Mouse (Mus musculus) forebrain, embryonic 13.5 days (tissue): ENCODE results near the gene Zfp954. TPM values are rescaled to one million over a fixed set of nuclear protein-coding genes. Genes with fewer than 3 reads are reported as not detected.
"Not testable (repeated sequence)": the region's sequence is repeated elsewhere in the genome, so short reads cannot be mapped to it uniquely, and the experiment has no call there.

Experiments
- ATAC-seq: fragments of 200-750 bp; cut with Nextera tagmentation; 2 replicates; pipeline ENCODE4 v1.8.0; 2017
- H3K27ac ChIP-seq: fragments of 300-500 bp; sonication (generic); 2 replicates; pipeline ENCODE4 v1.5.1; 2015; ENCODE audit warnings: inconsistent platforms, mild to moderate bottlenecking, moderate library complexity
- H3K27me3 ChIP-seq: fragments of 300-500 bp; sonication (generic); 2 replicates; pipeline ENCODE4 v1.6.1; 2015; ENCODE audit warnings: mild to moderate bottlenecking, inconsistent platforms
- H3K36me3 ChIP-seq: fragments of 300-500 bp; sonication (generic); 2 replicates; pipeline ENCODE4 v1.6.1; 2015; ENCODE audit warnings: mild to moderate bottlenecking, inconsistent platforms; ENCODE audit not compliant: poor library complexity, severe bottlenecking
- H3K4me1 ChIP-seq: fragments of 300-500 bp; sonication (generic); 2 replicates; pipeline ENCODE4 v1.6.1; 2015; ENCODE audit warnings: inconsistent platforms
- H3K4me2 ChIP-seq: fragments of 300-500 bp; sonication (generic); 2 replicates; pipeline ENCODE4 v1.6.1; 2015; ENCODE audit warnings: inconsistent platforms, mild to moderate bottlenecking, moderate library complexity
- H3K4me3 ChIP-seq: fragments of 300-500 bp; sonication (generic); 2 replicates; pipeline ENCODE4 v1.5.1; 2015; ENCODE audit warnings: mild to moderate bottlenecking, inconsistent platforms
- H3K9ac ChIP-seq: fragments of 300-500 bp; sonication (generic); 2 replicates; pipeline ENCODE4 v1.6.1; 2015; ENCODE audit warnings: mild to moderate bottlenecking, inconsistent platforms
- H3K9me3 ChIP-seq: fragments of 300-500 bp; sonication (generic); replicated peaks from 2 replicates; pipeline ENCODE4 v1.6.1; 2016; ENCODE audit warnings: inconsistent platforms
- WGBS: fragments of 180-500 bp; shearing (Covaris S2); methylation state at CpG from one replicate; pipeline ENCODE4 v1.1.7; 2015; 5-methylcytosine and 5-hydroxymethylcytosine counted together
- polyA plus RNA-seq: library from polyadenylated mRNA; unstranded; fragments of >200 nt; fragmentation: Nextera tagmentation; extraction: Ambion mirVana; gene quantifications from 2 replicates; pipeline ENCODE4 v1.2.1, GENCODE M21; 2015

The Zfp954 gene
- 21.0 and 22.6 TPM in 2 replicates for polyA plus RNA-seq

DNA sequence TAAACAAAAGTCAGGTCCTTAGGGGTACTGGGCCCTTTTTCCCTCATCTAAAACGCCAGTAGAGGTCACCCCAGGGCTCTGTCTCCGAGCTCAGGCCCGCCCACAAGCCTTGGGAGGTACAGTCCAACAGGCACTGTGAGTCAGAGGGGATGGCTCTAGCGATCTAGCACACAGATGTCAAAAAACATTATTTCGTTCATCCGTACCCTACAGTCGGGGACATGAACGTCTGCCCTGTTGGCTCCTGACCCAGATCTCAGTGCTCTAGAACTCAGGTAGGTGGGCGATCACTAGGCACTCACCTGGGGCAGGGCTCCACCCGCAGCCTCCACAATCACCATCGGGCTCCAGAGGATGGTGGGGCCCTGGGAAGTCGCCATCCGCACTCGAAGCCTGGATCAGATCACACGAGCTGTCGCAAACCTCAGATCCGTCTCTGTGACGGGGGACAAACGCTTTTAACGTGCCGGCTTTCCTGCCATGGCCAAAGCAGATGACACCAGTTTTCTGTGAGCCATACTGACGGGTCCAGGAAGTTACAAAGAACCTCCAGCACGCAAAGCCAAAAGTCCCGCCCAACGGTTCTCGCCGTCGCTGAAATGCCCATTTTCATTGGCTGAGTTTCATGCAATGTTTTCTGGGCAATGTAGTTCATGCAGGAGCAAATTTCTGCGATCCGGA, at the start of gene Zfp954:
Gene Zfp954 (minus strand): TSS at position 568 of the 681 bp plus-strand sequence.
- H3K27ac ChIP-seq: no peak within 1 kb of the TSS
- peak; percentile 94 for ATAC-seq
- WGBS: under 1% methylated on average over 30 of the region's 30 CpGs

DNA sequence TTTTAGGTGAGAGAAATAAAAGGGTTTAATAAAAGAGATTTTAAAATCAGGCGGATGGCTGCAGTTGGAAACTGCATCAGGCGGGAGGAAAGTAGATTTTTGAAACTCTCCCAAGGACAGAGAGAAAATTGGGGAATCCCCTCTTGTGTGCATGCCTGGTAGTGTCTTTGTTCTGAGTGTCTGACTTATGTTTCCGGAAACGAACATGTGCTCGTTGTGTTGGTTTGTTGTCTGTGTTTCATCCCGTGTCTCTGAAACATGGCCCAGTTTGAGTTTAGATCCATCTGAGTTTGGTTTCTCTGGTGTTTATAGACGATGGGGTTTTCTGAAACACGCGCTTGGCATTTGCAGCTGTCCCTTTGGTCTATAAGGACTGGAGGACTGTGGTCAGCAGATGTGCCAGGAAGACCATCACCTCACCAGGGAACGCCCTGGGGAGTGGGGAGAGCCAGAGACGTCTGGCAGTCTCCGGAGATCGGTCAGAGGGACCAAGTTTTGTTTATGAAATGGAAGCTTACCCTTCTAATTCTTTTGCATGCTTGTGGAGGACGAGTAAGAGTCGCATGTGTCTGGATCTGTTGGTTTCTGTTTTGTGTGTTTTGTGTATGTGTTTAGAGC, 24.8 kb upstream of the Zfp954 start:
- H3K4me3 ChIP-seq: no peak overlapping the region
- no peaks in the 10 kb centered on the region for H3K4me1 ChIP-seq
- H3K9ac ChIP-seq: no peak overlapping the region
- H3K36me3 ChIP-seq: no peaks in the 10 kb centered on the region
- H3K27me3 ChIP-seq: no peaks in the 10 kb centered on the region
- no peak overlapping the region for H3K27ac ChIP-seq
- H3K4me2 ChIP-seq: no peak overlapping the region
- WGBS: 91% methylated on average over 15 of the region's 15 CpGs
- peaks cover 12% of the 10 kb centered on the region for H3K9me3 ChIP-seq
- ATAC-seq: no peak

More for the DNA sequence above, at the start of gene Zfp954:
- H3K36me3 ChIP-seq: peaks cover 32% of the 10 kb centered on the region
- H3K4me3 ChIP-seq: peak within 1 kb of the TSS; percentile 59
- no peaks in the 10 kb centered on the region for H3K27me3 ChIP-seq
- H3K4me2 ChIP-seq: peak within 1 kb of the TSS; percentile 65
- H3K9ac ChIP-seq: peak within 1 kb of the TSS; percentile 74
- H3K4me1 ChIP-seq: peaks cover 10% of the 10 kb centered on the region
- H3K9me3 ChIP-seq: no peaks in the 10 kb centered on the region

DNA sequence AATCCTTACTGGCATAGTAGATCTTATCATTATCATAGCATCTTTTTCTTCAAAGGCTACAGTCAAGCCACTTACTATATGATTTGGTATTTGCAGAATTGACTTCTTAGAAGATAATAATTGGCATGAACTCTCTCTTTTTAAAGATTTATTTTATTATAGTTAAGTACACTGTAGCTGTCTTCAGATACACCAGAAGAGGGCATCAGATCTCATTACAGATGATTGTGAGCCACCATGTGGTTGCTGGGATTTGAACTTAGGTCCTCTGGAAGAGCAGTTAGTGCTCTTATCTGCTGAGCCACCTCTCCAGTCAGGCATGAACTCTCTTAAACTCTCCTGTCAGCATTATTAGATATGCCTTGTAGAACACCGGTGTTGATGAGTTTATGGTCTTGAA, 22.9 kb upstream of the Zfp954 start:
- 95% methylated on average over 1 of the region's 1 CpGs for WGBS
- Histone ChIP-seq H3K9me3 (peaks cover 12% of the 10 kb centered on the region), H3K4me1 (no peaks in the 10 kb centered on the region), H3K9ac (no peak overlapping the region), H3K27ac (no peak overlapping the region), H3K4me2 (no peak overlapping the region), H3K36me3 (no peaks in the 10 kb centered on the region), H3K27me3 (no peaks in the 10 kb centered on the region), H3K4me3 (no peak overlapping the region)
- ATAC-seq: no peak

DNA sequence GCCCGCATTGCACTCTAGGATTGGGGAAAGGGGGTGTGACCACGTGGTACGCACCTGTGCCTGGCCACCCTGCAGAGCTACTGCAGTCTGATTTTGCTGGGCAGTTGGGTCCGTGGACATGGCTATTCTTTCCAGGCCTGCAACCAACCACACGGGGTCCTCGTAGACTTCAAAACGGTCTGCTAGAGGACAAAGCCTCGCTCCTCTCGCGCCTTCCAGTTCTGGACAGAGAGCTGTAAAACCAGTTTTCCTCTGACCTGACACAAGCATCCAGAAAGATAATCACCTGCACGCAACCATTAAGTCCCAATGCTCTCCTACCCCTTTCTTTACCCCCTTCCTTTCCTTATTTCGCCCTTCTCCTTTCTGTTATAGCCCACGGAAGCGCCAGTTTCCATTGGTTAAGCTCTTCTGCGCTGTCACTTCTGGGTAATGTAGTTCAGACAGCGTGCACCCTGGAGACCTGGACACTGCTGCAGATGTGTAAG, 15.1 kb upstream of the Zfp954 start, which contains the start of gene Zfp773:
Gene Zfp773 (minus strand): TSS at position 377 of the 488 bp plus-strand sequence.
- Histone ChIP-seq H3K27me3 (no peaks in the 10 kb centered on the region), H3K4me2 (peak within 1 kb of the TSS; percentile 65), H3K36me3 (peaks cover 24% of the 10 kb centered on the region), H3K9me3 (no peaks in the 10 kb centered on the region), H3K4me1 (peaks cover 14% of the 10 kb centered on the region), H3K9ac (peak within 1 kb of the TSS; percentile 75), H3K4me3 (peak within 1 kb of the TSS; percentile 54), H3K27ac (peak within 1 kb of the TSS; percentile 54; the same call in 1 of the 2 replicates)
- WGBS: 6% methylated on average over 16 of the region's 16 CpGs
- ATAC-seq: peak; percentile 98

DNA sequence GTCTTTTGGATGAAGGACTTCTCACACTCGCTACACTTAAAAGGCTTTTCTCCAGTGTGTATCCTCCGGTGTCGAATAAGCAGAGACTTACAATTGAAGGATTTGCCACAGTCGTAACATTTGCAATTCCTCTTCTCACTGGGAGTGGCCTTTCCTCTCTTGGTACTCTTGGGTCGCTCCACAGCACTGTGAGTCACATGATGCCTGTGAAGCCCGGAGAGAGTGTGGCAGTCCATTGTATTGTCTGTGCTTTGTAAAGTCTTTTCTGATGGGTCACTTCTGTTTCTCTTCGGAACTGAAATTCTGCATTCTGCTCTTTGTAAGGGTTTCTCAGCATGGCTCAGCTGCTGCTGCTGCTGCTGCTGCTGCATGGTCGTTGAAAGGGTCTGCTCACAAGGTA, 11.5 kb upstream of the Zfp954 start:
- H3K27me3 ChIP-seq: no peaks in the 10 kb centered on the region
- no peak for ATAC-seq
- H3K9ac ChIP-seq: no peak overlapping the region
- H3K27ac ChIP-seq: no peak overlapping the region
- no peaks in the 10 kb centered on the region; the same call in 1 of the 2 replicates for H3K9me3 ChIP-seq
- peaks cover 36% of the 10 kb centered on the region for H3K36me3 ChIP-seq
- no peak overlapping the region for H3K4me2 ChIP-seq
- peaks cover 14% of the 10 kb centered on the region for H3K4me1 ChIP-seq
- no peak overlapping the region for H3K4me3 ChIP-seq
- 72% methylated on average over 8 of the region's 8 CpGs for WGBS

DNA sequence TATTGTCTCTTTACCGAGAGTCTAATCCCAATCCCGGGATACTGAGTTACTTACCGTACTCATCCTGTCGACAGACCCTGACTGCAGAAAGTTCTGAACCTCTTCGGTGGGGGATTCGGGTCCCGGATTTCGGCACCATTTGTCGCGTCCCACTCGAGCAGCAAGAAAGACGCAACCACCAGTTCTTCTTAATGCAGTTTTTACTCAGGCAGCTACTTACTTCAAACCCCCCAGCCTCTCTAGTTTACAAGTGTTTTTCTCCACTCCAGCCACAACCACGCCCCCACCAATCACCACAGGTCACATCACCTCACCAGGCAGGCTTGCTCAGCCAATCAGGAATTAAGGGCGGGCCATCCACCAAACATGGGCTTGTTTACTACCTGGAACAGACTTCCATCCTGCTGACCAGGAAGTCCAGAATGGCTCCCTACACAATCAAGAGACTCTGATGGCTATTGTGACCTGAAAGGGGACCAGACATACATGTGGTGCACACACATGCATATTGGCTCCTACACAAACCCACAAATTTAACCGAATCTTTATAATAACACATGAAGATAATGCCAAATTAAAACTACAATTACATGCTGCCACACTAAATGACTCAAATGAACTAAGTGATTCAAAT, 9.3 kb upstream of the Zfp954 start:
- ATAC-seq, H3K4me2 ChIP-seq, H3K27ac ChIP-seq, H3K9me3 ChIP-seq, H3K9ac ChIP-seq, H3K27me3 ChIP-seq, H3K4me1 ChIP-seq, H3K4me3 ChIP-seq: not testable (repeated sequence)
- H3K36me3 ChIP-seq: peaks cover 36% of the 10 kb centered on the region
- WGBS: 95% methylated on average over 15 of the region's 15 CpGs

DNA sequence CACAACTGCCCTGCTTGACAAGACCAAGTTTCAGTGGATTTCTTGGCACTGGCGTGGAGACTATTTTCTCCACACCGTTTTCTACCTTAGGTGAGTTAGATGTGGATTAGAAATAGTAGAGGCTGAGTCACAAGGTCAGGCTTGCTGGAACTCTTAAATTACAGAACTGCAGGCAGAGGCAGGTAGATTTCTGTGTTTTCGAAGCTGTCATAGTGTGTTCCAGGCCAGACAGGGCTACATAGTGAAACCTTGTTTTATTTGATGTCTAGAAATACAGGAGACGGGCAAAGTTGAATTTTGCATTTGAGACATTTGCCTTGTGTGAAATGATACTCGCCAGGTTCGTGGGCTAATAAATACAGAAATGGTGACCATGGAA, 303 bp upstream of the Zfp954 start:
- Histone ChIP-seq H3K9ac (no peak overlapping the region), H3K4me2 (peak overlapping the region; percentile 65), H3K4me1 (peaks cover 10% of the 10 kb centered on the region), H3K27me3 (no peaks in the 10 kb centered on the region), H3K36me3 (peaks cover 26% of the 10 kb centered on the region), H3K27ac (no peak overlapping the region), H3K4me3 (peak overlapping the region; percentile 59), H3K9me3 (no peaks in the 10 kb centered on the region)
- 53% methylated on average over 6 of the region's 6 CpGs for WGBS
- ATAC-seq: no peak

DNA sequence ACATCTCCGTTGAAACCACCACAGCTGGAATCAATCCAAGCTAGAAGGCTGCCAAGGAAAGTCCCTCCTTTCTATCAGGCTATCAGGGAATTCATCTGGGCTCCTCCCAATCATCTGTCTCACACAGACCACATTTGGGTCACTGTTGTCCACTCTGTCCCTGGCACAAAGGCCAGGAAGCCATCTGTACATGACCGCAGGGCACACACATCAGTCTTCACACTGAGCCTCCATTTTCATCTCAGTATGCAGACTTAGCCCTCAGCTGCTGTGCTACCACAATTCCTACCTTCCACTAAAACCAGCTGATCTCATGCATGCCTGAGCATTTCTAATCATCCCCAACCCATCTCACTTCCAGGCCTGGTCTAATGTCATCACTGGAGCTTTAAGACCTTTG, 2.8 kb downstream of the Zfp954 start:
- Histone ChIP-seq H3K27ac (no peak overlapping the region), H3K4me2 (no peak overlapping the region), H3K4me1 (peaks cover 10% of the 10 kb centered on the region), H3K4me3 (no peak overlapping the region), H3K9me3 (no peaks in the 10 kb centered on the region), H3K9ac (no peak overlapping the region), H3K36me3 (peaks cover 57% of the 10 kb centered on the region), H3K27me3 (no peaks in the 10 kb centered on the region)
- ATAC-seq: no peak
- 85% methylated on average over 2 of the region's 2 CpGs for WGBS

DNA sequence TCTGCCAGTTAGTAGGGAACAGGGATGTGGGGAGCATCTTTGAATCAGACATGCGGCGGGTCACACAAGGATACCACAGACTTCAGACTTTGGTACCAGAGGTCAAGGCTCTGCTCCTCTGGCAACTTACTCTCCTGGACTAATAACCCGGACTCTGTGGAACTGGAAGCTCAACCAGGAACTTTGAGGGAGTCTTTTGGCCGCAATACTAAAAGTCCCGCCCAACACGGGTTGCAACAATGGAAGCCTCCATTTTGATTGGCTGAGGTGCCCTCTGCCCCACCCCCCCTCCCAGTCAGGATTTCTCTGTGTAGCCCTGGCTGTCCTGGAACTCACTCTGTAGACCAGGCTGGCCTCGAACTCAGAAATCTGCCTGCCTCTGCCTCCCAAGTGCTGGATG, 12.8 kb downstream of the Zfp954 start:
- Histone ChIP-seq H3K4me1 (no peaks in the 10 kb centered on the region), H3K4me3 (no peak overlapping the region), H3K27me3 (no peaks in the 10 kb centered on the region), H3K27ac (no peak overlapping the region), H3K4me2 (no peak overlapping the region), H3K9me3 (peaks cover 13% of the 10 kb centered on the region), H3K9ac (no peak overlapping the region), H3K36me3 (peaks cover 6% of the 10 kb centered on the region; the same call in 1 of the 2 replicates)
- 92% methylated on average over 7 of the region's 7 CpGs for WGBS
- ATAC-seq: no peak

Other genes starting within 250 kb of the Zfp954 start
- gene Aurkc, start 126.2 kb downstream of the Zfp954 start, polyA plus RNA-seq: not detected in 2 replicates
- 14.3 and 14.8 TPM in 2 replicates for gene Zfp773, start 15.3 kb upstream of the Zfp954 start, polyA plus RNA-seq
- 3.6 and 4.0 TPM in 2 replicates for gene Zfp418, start 49.8 kb upstream of the Zfp954 start, polyA plus RNA-seq
- gene Zfp772, start 88.5 kb upstream of the Zfp954 start, polyA plus RNA-seq: 8.9 and 10.3 TPM in 2 replicates
- 0.28 and 1.1 TPM in 2 replicates for gene Vmn2r29, start 125.8 kb upstream of the Zfp954 start, polyA plus RNA-seq
- 3.2 and 5.5 TPM in 2 replicates for gene Gm45844, start 156.8 kb upstream of the Zfp954 start, polyA plus RNA-seq
- 101 and 118 TPM in 2 replicates for gene Clcn4, start 179.4 kb upstream of the Zfp954 start, polyA plus RNA-seq
- gene Vmn2r30, start 216.1 kb upstream of the Zfp954 start, polyA plus RNA-seq: not detected in 2 replicates